Mouse (Mus musculus): Measurements from ENCODE around the gene Tiam2. TPM values are rescaled to one million over a fixed set of nuclear protein-coding genes. Genes with fewer than 3 reads are reported as not detected.

The Tiam2 gene
- polyA plus RNA-seq, 1 experiment = 1.2 TPM

GRCm38 (mm10) chr17:3467636-3468324, 141.4 kb downstream of the Tiam2 start:
- DNase-seq = no peak
- 83% methylated on average over 8 of the region's 8 CpGs for WGBS
- Histone ChIP-seq H3K4me3 (ENCODE audit: insufficient read depth, low read depth, low read length) (no peak overlapping the region), H3K36me3 (ENCODE audit: control insufficient read depth, insufficient read depth, low read length) (no peaks in the 10 kb centered on the region), H3K27me3 (replicated peaks; ENCODE audit: control insufficient read depth, insufficient read depth, low read length) (no peaks in the 10 kb centered on the region), H3K27ac (ENCODE audit: insufficient read depth, low read depth, low read length) (no peak overlapping the region), H3K4me1 (ENCODE audit: control insufficient read depth, insufficient read depth, low read length) (no peaks in the 10 kb centered on the region)
- TF ChIP-seq CTCF (conservative IDR thresholded peaks at IDR 0.05; ENCODE audit: insufficient read depth, insufficient read length, low read depth, low read length) (no peak), POLR2A (IDR thresholded peaks at IDR 0.05; ENCODE audit: low read depth, low read length) (no peak)

GRCm38 (mm10) chr17:3472018-3472417, 145.6 kb downstream of the Tiam2 start:
- TF ChIP-seq POLR2A (IDR thresholded peaks at IDR 0.05; ENCODE audit: low read depth, low read length) (no peak), CTCF (conservative IDR thresholded peaks at IDR 0.05; ENCODE audit: insufficient read depth, insufficient read length, low read depth, low read length) (no peak)
- WGBS = 91% methylated on average over 6 of the region's 6 CpGs
- no peaks in the 10 kb centered on the region for H3K4me1 ChIP-seq (ENCODE audit: control insufficient read depth, insufficient read depth, low read length)
- H3K27ac ChIP-seq (ENCODE audit: insufficient read depth, low read depth, low read length) = no peak overlapping the region
- no peaks in the 10 kb centered on the region for H3K36me3 ChIP-seq (ENCODE audit: control insufficient read depth, insufficient read depth, low read length)
- DNase-seq = no peak
- no peaks in the 10 kb centered on the region for H3K27me3 ChIP-seq (replicated peaks; ENCODE audit: control insufficient read depth, insufficient read depth, low read length)
- no peak overlapping the region for H3K4me3 ChIP-seq (ENCODE audit: insufficient read depth, low read depth, low read length)

- no peak for TF ChIP-seq CTCF (conservative IDR thresholded peaks at IDR 0.05; ENCODE audit: insufficient read depth, insufficient read length, low read depth, low read length)
- no peak for TF ChIP-seq POLR2A (IDR thresholded peaks at IDR 0.05; ENCODE audit: low read depth, low read length)
- H3K27me3 ChIP-seq (replicated peaks; ENCODE audit: control insufficient read depth, insufficient read depth, low read length) = no peaks in the 10 kb centered on the region
- no peak overlapping the region for H3K4me3 ChIP-seq (ENCODE audit: insufficient read depth, low read depth, low read length)
- no peak for DNase-seq
- H3K4me1 ChIP-seq (ENCODE audit: control insufficient read depth, insufficient read depth, low read length) = no peaks in the 10 kb centered on the region
- 83% methylated on average over 2 of the region's 2 CpGs for WGBS
- H3K27ac ChIP-seq (ENCODE audit: insufficient read depth, low read depth, low read length) = no peak overlapping the region
- no peaks in the 10 kb centered on the region for H3K36me3 ChIP-seq (ENCODE audit: control insufficient read depth, insufficient read depth, low read length)
Observed at GRCm38 (mm10) chr17:3476546-3476945, 150.2 kb downstream of the Tiam2 start.

GRCm38 (mm10) chr17:3481576-3482575, 155.5 kb downstream of the Tiam2 start:
- peak; percentile 30 for DNase-seq
- Histone ChIP-seq H3K4me1 (ENCODE audit: control insufficient read depth, insufficient read depth, low read length) (no peaks in the 10 kb centered on the region), H3K36me3 (ENCODE audit: control insufficient read depth, insufficient read depth, low read length) (no peaks in the 10 kb centered on the region), H3K27ac (ENCODE audit: insufficient read depth, low read depth, low read length) (no peak overlapping the region), H3K27me3 (replicated peaks; ENCODE audit: control insufficient read depth, insufficient read depth, low read length) (no peaks in the 10 kb centered on the region), H3K4me3 (ENCODE audit: insufficient read depth, low read depth, low read length) (no peak overlapping the region)
- no peak for TF ChIP-seq POLR2A (IDR thresholded peaks at IDR 0.05; ENCODE audit: low read depth, low read length)
- TF ChIP-seq CTCF (conservative IDR thresholded peaks at IDR 0.05; ENCODE audit: insufficient read depth, insufficient read length, low read depth, low read length) = peak; percentile 32
- 68% methylated on average over 7 of the region's 7 CpGs for WGBS

- Histone ChIP-seq H3K36me3 (ENCODE audit: control insufficient read depth, insufficient read depth, low read length) (no peaks in the 10 kb centered on the region), H3K4me3 (ENCODE audit: insufficient read depth, low read depth, low read length) (no peak overlapping the region), H3K27ac (ENCODE audit: insufficient read depth, low read depth, low read length) (no peak overlapping the region), H3K4me1 (ENCODE audit: control insufficient read depth, insufficient read depth, low read length) (peaks cover 4% of the 10 kb centered on the region; the same call in 1 of the 2 replicates), H3K27me3 (replicated peaks; ENCODE audit: control insufficient read depth, insufficient read depth, low read length) (no peaks in the 10 kb centered on the region)
- TF ChIP-seq CTCF (conservative IDR thresholded peaks at IDR 0.05; ENCODE audit: insufficient read depth, insufficient read length, low read depth, low read length) (no peak), POLR2A (IDR thresholded peaks at IDR 0.05; ENCODE audit: low read depth, low read length) (no peak)
- DNase-seq = no peak
- 89% methylated on average over 8 of the region's 8 CpGs for WGBS
Observed at GRCm38 (mm10) chr17:3483091-3483490, 156.7 kb downstream of the Tiam2 start.

- Histone ChIP-seq H3K27ac (ENCODE audit: insufficient read depth, low read depth, low read length) (no peak overlapping the region), H3K4me3 (ENCODE audit: insufficient read depth, low read depth, low read length) (no peak overlapping the region), H3K4me1 (ENCODE audit: control insufficient read depth, insufficient read depth, low read length) (peaks cover 10% of the 10 kb centered on the region; the same call in 1 of the 2 replicates), H3K27me3 (replicated peaks; ENCODE audit: control insufficient read depth, insufficient read depth, low read length) (no peaks in the 10 kb centered on the region), H3K36me3 (ENCODE audit: control insufficient read depth, insufficient read depth, low read length) (no peaks in the 10 kb centered on the region)
- TF ChIP-seq POLR2A (IDR thresholded peaks at IDR 0.05; ENCODE audit: low read depth, low read length) (no peak), CTCF (conservative IDR thresholded peaks at IDR 0.05; ENCODE audit: insufficient read depth, insufficient read length, low read depth, low read length) (no peak)
- DNase-seq = no peak
- WGBS = 86% methylated on average over 7 of the region's 7 CpGs
Observed at GRCm38 (mm10) chr17:3485851-3486250, 159.5 kb downstream of the Tiam2 start.

GRCm38 (mm10) chr17:3487211-3487610, 160.8 kb downstream of the Tiam2 start:
- H3K27ac ChIP-seq (ENCODE audit: insufficient read depth, low read depth, low read length) = no peak overlapping the region
- no peak overlapping the region for H3K4me3 ChIP-seq (ENCODE audit: insufficient read depth, low read depth, low read length)
- H3K36me3 ChIP-seq (ENCODE audit: control insufficient read depth, insufficient read depth, low read length) = no peaks in the 10 kb centered on the region
- no peaks in the 10 kb centered on the region for H3K27me3 ChIP-seq (replicated peaks; ENCODE audit: control insufficient read depth, insufficient read depth, low read length)
- WGBS = 95% methylated on average over 4 of the region's 4 CpGs
- no peak for DNase-seq
- TF ChIP-seq CTCF (conservative IDR thresholded peaks at IDR 0.05; ENCODE audit: insufficient read depth, insufficient read length, low read depth, low read length) = no peak
- no peak for TF ChIP-seq POLR2A (IDR thresholded peaks at IDR 0.05; ENCODE audit: low read depth, low read length)
- H3K4me1 ChIP-seq (ENCODE audit: control insufficient read depth, insufficient read depth, low read length) = peaks cover 17% of the 10 kb centered on the region; the same call in 1 of the 2 replicates

All from kidney, adult 2 months (tissue).